In the genomic region with DNA sequence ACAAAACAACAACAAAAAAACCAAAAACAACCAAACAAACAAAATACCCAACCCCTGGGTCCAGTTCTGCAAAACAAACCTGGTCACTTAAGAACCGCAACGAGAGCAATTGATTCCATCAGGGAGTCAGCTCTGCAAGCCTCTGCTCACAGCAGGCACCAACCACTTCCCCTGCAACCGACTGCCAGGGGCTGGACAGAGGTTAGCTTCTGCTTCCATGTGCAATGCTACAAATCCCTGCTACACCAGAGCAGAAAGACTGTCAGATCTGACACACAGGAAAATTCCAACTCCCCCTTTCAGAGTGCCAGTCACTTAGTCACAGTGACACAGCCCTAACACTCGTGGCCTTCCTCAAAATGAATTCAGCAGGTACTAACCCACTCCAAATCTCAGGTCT, we compare ENCODE assay signal across 14 mouse cellular contexts. TPM values are rescaled to one million over a fixed set of nuclear protein-coding genes. Genes with fewer than 3 reads are reported as not detected.
DNase-seq lines count a peak whose midpoint lies in the region; ATAC-seq lines count a peak whose summit lies in the region.
"Had no signal": no experiment of that assay in that cellular context is flagged by ENCODE, and none has a peak within 500 bp of the region (broad histone marks: within the 10 kb centered on the region; RNA-seq: fewer than 3 reads in every experiment).

No protein-coding gene starts in this region.

- no peaks in the 10 kb centered on the region for H3K36me3 ChIP-seq in kidney, embryonic 16.5 days (ENCODE audit: insufficient read depth, low read length)
- peaks cover 65% of the 10 kb centered on the region for H3K36me3 ChIP-seq in liver, embryonic 12.5 days
- H3K36me3 ChIP-seq in stomach, embryonic 16.5 days (ENCODE audit: control insufficient read depth, insufficient read depth, low read length): no peaks in the 10 kb centered on the region
- H3K36me3 ChIP-seq: embryonic facial prominence, embryonic 15.5 days; forebrain, embryonic 15.5 days had no signal

- no peaks in the 10 kb centered on the region for H3K9me3 ChIP-seq in kidney, embryonic 16.5 days (ENCODE audit: low read length)
- no peaks in the 10 kb centered on the region for H3K9me3 ChIP-seq in liver, embryonic 12.5 days (replicated peaks)
- no peaks in the 10 kb centered on the region for H3K9me3 ChIP-seq in stomach, embryonic 16.5 days (replicated peaks; ENCODE audit: control insufficient read depth, low read length)
- H3K9me3 ChIP-seq: embryonic facial prominence, embryonic 15.5 days; forebrain, embryonic 15.5 days; limb, embryonic 10.5 days had no signal

- no peak overlapping the region for H3K9ac ChIP-seq in kidney, embryonic 16.5 days (replicated peaks; ENCODE audit: low read length)
- H3K9ac ChIP-seq in liver, embryonic 12.5 days: peak overlapping the region; percentile 20; the same call in 1 of the 2 replicates
- H3K9ac ChIP-seq in stomach, embryonic 16.5 days (ENCODE audit: low read length): peak overlapping the region; percentile 46; the same call in 1 of the 2 replicates
- H3K9ac ChIP-seq: embryonic facial prominence, embryonic 15.5 days; forebrain, embryonic 15.5 days had no signal

- WGBS in kidney, embryonic 16.5 days: 39% methylated on average over 4 of the region's 4 CpGs
- WGBS in liver, embryonic 12.5 days (ENCODE audit: insufficient replicate concordance): 36% methylated on average over 4 of the region's 4 CpGs
- WGBS in stomach, embryonic 16.5 days: 56% methylated on average over 4 of the region's 4 CpGs

- no peaks in the 10 kb centered on the region for H3K27me3 ChIP-seq in kidney, embryonic 16.5 days (ENCODE audit: insufficient read depth, low read length)
- H3K27me3 ChIP-seq in liver, embryonic 12.5 days (replicated peaks): no peaks in the 10 kb centered on the region
- H3K27me3 ChIP-seq in stomach, embryonic 16.5 days (ENCODE audit: control insufficient read depth, insufficient read depth, low read length): no peaks in the 10 kb centered on the region
- H3K27me3 ChIP-seq: embryonic facial prominence, embryonic 15.5 days; forebrain, embryonic 15.5 days had no signal

- ATAC-seq in kidney, embryonic 16.5 days (ENCODE audit: low FRiP score, low TSS enrichment): no peak
- ATAC-seq in liver, embryonic 12.5 days: no peak
- no peak for ATAC-seq in stomach, embryonic 16.5 days (ENCODE audit: insufficient read depth, low FRiP score)
- ATAC-seq: forebrain, embryonic 15.5 days had no signal

- no peak overlapping the region for H3K4me3 ChIP-seq in kidney, embryonic 16.5 days (ENCODE audit: low read length)
- no peak overlapping the region for H3K4me3 ChIP-seq in brown adipose tissue, adult 24 weeks (ENCODE audit: insufficient read depth, low read depth, low read length)
- no peak overlapping the region for H3K4me3 ChIP-seq in liver, embryonic 12.5 days
- H3K4me3 ChIP-seq in stomach, embryonic 16.5 days (replicated peaks; ENCODE audit: low read length): no peak overlapping the region
- H3K4me3 ChIP-seq: embryonic facial prominence, embryonic 15.5 days; forebrain, embryonic 15.5 days; limb, embryonic 10.5 days had no signal

- H3K27ac ChIP-seq in kidney, embryonic 16.5 days (ENCODE audit: low read length): 0 out of 2 replicates have a peak overlapping the region, but pooled peaks have one; percentile 56
- peak overlapping the region; percentile 10; the same call in 1 of the 2 replicates for H3K27ac ChIP-seq in brown adipose tissue, adult 24 weeks (replicated peaks; ENCODE audit: low read depth, low read length)
- H3K27ac ChIP-seq in liver, embryonic 12.5 days: no peak overlapping the region
- peak overlapping the region; percentile 39; the same call in 1 of the 2 replicates for H3K27ac ChIP-seq in stomach, embryonic 16.5 days (ENCODE audit: low read length)
- H3K27ac ChIP-seq: embryonic facial prominence, embryonic 15.5 days; forebrain, embryonic 15.5 days; limb, embryonic 10.5 days had no signal

- DNase-seq in kidney, postnatal 25 days: no peak
- DNase-seq in kidney, postnatal 4 days: no peak
- no peak for DNase-seq in right cerebral cortex, postnatal 14 days
- DNase-seq: cerebellum, postnatal 36 days; kidney, adult 9 months; midbrain, embryonic 14.5 days; right cerebral cortex, postnatal 25 days had no signal

- no peak overlapping the region for H3K4me2 ChIP-seq in kidney, embryonic 16.5 days (replicated peaks; ENCODE audit: low read depth, low read length)
- H3K4me2 ChIP-seq in liver, embryonic 12.5 days: peak overlapping the region; percentile 10; the same call in 1 of the 2 replicates
- H3K4me2 ChIP-seq in stomach, embryonic 16.5 days (ENCODE audit: low read depth, low read length): peak overlapping the region; percentile 20
- H3K4me2 ChIP-seq: embryonic facial prominence, embryonic 15.5 days; forebrain, embryonic 15.5 days had no signal

- H3K4me1 ChIP-seq in kidney, embryonic 16.5 days (ENCODE audit: insufficient read depth, low read length): peaks cover 69% of the 10 kb centered on the region
- peaks cover 51% of the 10 kb centered on the region for H3K4me1 ChIP-seq in brown adipose tissue, adult 24 weeks (ENCODE audit: control insufficient read depth, insufficient read depth, insufficient read length, low read length)
- H3K4me1 ChIP-seq in liver, embryonic 12.5 days: peaks cover 90% of the 10 kb centered on the region
- H3K4me1 ChIP-seq in stomach, embryonic 16.5 days (ENCODE audit: control insufficient read depth, insufficient read depth, low read length): peaks cover 60% of the 10 kb centered on the region

RNA-seq across cellular contexts. Expression of a gene that starts 6.4 kb away (rescaled TPM):
- polyA plus RNA-seq in kidney, embryonic 16.5 days (2015; fragmentation: Nextera tagmentation; extraction: Ambion mirVana): 87.7 and 90.7 TPM in 2 replicates
- polyA plus RNA-seq in brown adipose tissue, adult 24 weeks (2012; ENCODE audit: insufficient read depth, insufficient read length, missing spikeins): 50.2 and 50.6 TPM in 2 replicates
- polyA plus RNA-seq in liver, embryonic 12.5 days (2016; fragmentation: Nextera tagmentation; extraction: Ambion mirVana): 51.9 and 53.1 TPM in 2 replicates
- polyA plus RNA-seq in stomach, embryonic 16.5 days (2015; fragmentation: Nextera tagmentation; extraction: Ambion mirVana): 128 and 142 TPM in 2 replicates

RNA-seq across cellular contexts. Expression of a gene that starts 38.9 kb away (rescaled TPM):
- 281 and 293 TPM in 2 replicates for polyA plus RNA-seq in kidney, embryonic 16.5 days (2015; fragmentation: Nextera tagmentation; extraction: Ambion mirVana)
- 58.7 and 106 TPM in 2 replicates for polyA plus RNA-seq in brown adipose tissue, adult 24 weeks (2012; ENCODE audit: insufficient read depth, insufficient read length, missing spikeins)
- polyA plus RNA-seq in liver, embryonic 12.5 days (2016; fragmentation: Nextera tagmentation; extraction: Ambion mirVana): 199 and 204 TPM in 2 replicates
- 194 and 260 TPM in 2 replicates for polyA plus RNA-seq in stomach, embryonic 16.5 days (2015; fragmentation: Nextera tagmentation; extraction: Ambion mirVana)
